ENCODE assay signal across 14 mouse cellular contexts in the genomic region with DNA sequence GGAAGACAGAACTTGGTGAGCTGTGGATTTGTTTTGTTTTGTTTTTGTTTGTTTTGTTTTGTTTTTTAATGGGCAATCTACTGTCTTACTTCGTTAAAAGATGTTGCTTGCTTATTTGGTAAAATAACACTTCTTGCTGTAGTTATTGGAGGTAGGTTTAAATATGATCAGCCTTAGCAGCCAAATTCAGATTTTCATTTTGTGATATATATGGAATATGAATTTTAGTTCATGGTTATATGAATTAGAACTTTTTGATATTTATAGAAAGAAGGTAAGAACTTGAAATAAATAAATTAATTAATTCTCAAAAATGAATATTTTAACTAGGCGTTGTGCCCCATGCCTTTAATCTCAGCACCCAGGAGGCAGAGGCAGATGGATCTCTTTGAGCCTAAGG. TPM values are rescaled to one million over a fixed set of nuclear protein-coding genes. Genes with fewer than 3 reads are reported as not detected.
DNase-seq lines count a peak whose midpoint lies in the region; ATAC-seq and TF ChIP-seq lines count a peak whose summit lies in the region.
"Had no signal": no experiment of that assay in that cellular context is flagged by ENCODE, and none has a peak within 500 bp of the region (broad histone marks: within the 10 kb centered on the region; RNA-seq: fewer than 3 reads in every experiment).

No protein-coding gene starts in this region.

- peak overlapping the region; percentile 47 for H3K4me2 ChIP-seq in lung, embryonic 14.5 days
- H3K4me2 ChIP-seq in limb, embryonic 15.5 days = no peak overlapping the region
- H3K4me2 ChIP-seq in stomach, embryonic 15.5 days = peak overlapping the region; percentile 33
- H3K4me2 ChIP-seq: hindbrain, embryonic 15.5 days; midbrain, embryonic 12.5 days had no signal

- H3K4me3 ChIP-seq in lung, embryonic 14.5 days (ENCODE audit: low read depth, low read length) = peak overlapping the region; percentile 46
- H3K4me3 ChIP-seq in limb, embryonic 15.5 days = peak overlapping the region; percentile 23
- peak overlapping the region; percentile 33 for H3K4me3 ChIP-seq in stomach, embryonic 15.5 days (replicated peaks)
- H3K4me3 ChIP-seq: hindbrain, embryonic 15.5 days; midbrain, embryonic 12.5 days had no signal

- H3K27me3 ChIP-seq in lung, embryonic 14.5 days (ENCODE audit: insufficient read depth, low read length) = no peaks in the 10 kb centered on the region
- peaks cover 12% of the 10 kb centered on the region; the same call in 1 of the 2 replicates for H3K27me3 ChIP-seq in limb, embryonic 15.5 days
- no peaks in the 10 kb centered on the region for H3K27me3 ChIP-seq in stomach, embryonic 15.5 days (replicated peaks)

- intact Hi-C loops in heart, postnatal 14 days (cut with DNase I) = loop anchor here (10.0 kb wide), 1 partner anchor 219 kb away; no protein-coding TSS in a partner anchor

- H3K9me3 ChIP-seq in lung, embryonic 14.5 days (ENCODE audit: low read depth, low read length) = no peaks in the 10 kb centered on the region
- no peaks in the 10 kb centered on the region for H3K9me3 ChIP-seq in limb, embryonic 15.5 days
- H3K9me3 ChIP-seq in stomach, embryonic 15.5 days = no peaks in the 10 kb centered on the region
- H3K9me3 ChIP-seq: hindbrain, embryonic 15.5 days; midbrain, embryonic 12.5 days had no signal

- no peak overlapping the region for H3K27ac ChIP-seq in lung, embryonic 14.5 days (ENCODE audit: low read depth)
- no peak overlapping the region for H3K27ac ChIP-seq in limb, embryonic 15.5 days
- no peak overlapping the region for H3K27ac ChIP-seq in stomach, embryonic 15.5 days
- H3K27ac ChIP-seq: hindbrain, embryonic 15.5 days; midbrain, embryonic 12.5 days had no signal

- no peaks in the 10 kb centered on the region for H3K36me3 ChIP-seq in lung, embryonic 14.5 days (ENCODE audit: insufficient read depth)
- H3K36me3 ChIP-seq in limb, embryonic 15.5 days = no peaks in the 10 kb centered on the region
- H3K36me3 ChIP-seq in stomach, embryonic 15.5 days = no peaks in the 10 kb centered on the region
- H3K36me3 ChIP-seq: hindbrain, embryonic 15.5 days; midbrain, embryonic 12.5 days had no signal

- ATAC-seq in lung, embryonic 14.5 days (ENCODE audit: insufficient read depth) = no peak
- no peak for ATAC-seq in limb, embryonic 15.5 days (ENCODE audit: insufficient number of reproducible peaks, low FRiP score, low TSS enrichment, low read depth)
- ATAC-seq in stomach, embryonic 15.5 days (ENCODE audit: insufficient read depth, low FRiP score, low read depth) = no peak

- H3K4me1 ChIP-seq in lung, embryonic 14.5 days (ENCODE audit: insufficient read depth) = no peaks in the 10 kb centered on the region
- peaks cover 5% of the 10 kb centered on the region for H3K4me1 ChIP-seq in limb, embryonic 15.5 days
- H3K4me1 ChIP-seq in stomach, embryonic 15.5 days = no peaks in the 10 kb centered on the region

- DNase-seq in heart, adult 11 months = peak; percentile 18
- DNase-seq in heart, postnatal 14 days = no peak
- DNase-seq in lung, embryonic 14.5 days = no peak
- no peak for DNase-seq in lung, postnatal 4 days
- DNase-seq in layer of hippocampus, adult 9-11 months = no peak
- DNase-seq in neural tube, embryonic 10.5 days (ENCODE audit: extremely low spot score, low spot score) = no peak
- DNase-seq: adrenal gland, postnatal 14 days; cerebellum, adult 9-10 months; kidney, postnatal 4 days; lung, postnatal 14 days had no signal

- WGBS in lung, embryonic 14.5 days = 54% methylated on average over 2 of the region's 2 CpGs
- 64% methylated on average over 2 of the region's 2 CpGs for WGBS in limb, embryonic 15.5 days
- 59% methylated on average over 2 of the region's 2 CpGs for WGBS in stomach, embryonic 15.5 days

- no peak for TF ChIP-seq CTCF in lung, embryonic 14.5 days (IDR thresholded peaks at IDR 0.05; ENCODE audit: low read depth)

- H3K9ac ChIP-seq in lung, embryonic 14.5 days = peak overlapping the region; percentile 32
- H3K9ac ChIP-seq in limb, embryonic 15.5 days = no peak overlapping the region
- no peak overlapping the region for H3K9ac ChIP-seq in stomach, embryonic 15.5 days
- H3K9ac ChIP-seq: hindbrain, embryonic 15.5 days; midbrain, embryonic 12.5 days had no signal

RNA-seq across cellular contexts. Expression of a gene that starts 3.1 kb away (rescaled TPM):
- under 1 TPM; 0.39 to 0.67 TPM for total RNA-seq in heart, postnatal 14 days (2021)
- 18.0 and 21.5 TPM in 2 replicates for polyA plus RNA-seq in lung, embryonic 14.5 days (2014; fragmentation: Nextera tagmentation; extraction: Ambion mirVana)
- 7.8 and 9.3 TPM in 2 replicates for polyA plus RNA-seq in limb, embryonic 15.5 days (2015; fragmentation: Nextera tagmentation; extraction: Ambion mirVana)
- polyA plus RNA-seq in stomach, embryonic 15.5 days (2015; fragmentation: Nextera tagmentation; extraction: Ambion mirVana) = 14.0 and 14.5 TPM in 2 replicates

RNA-seq across cellular contexts. Expression of a gene that starts 48.7 kb away (rescaled TPM):
- under 1 TPM in 1 of 2 experiments, not detected in 1; 0.07 TPM for total RNA-seq in heart, postnatal 14 days (2021)
- polyA plus RNA-seq in lung, embryonic 14.5 days (2014; fragmentation: Nextera tagmentation; extraction: Ambion mirVana) = 0.38 and 0.41 TPM in 2 replicates
- 0.14 and 0.22 TPM in 2 replicates for polyA plus RNA-seq in limb, embryonic 15.5 days (2015; fragmentation: Nextera tagmentation; extraction: Ambion mirVana)
- 0.26 and 0.31 TPM in 2 replicates for polyA plus RNA-seq in stomach, embryonic 15.5 days (2015; fragmentation: Nextera tagmentation; extraction: Ambion mirVana)
- total RNA-seq: adrenal gland, postnatal 14 days had no signal
